Mouse (Mus musculus): ENCODE data around the gene Pop7.
A peak's percentile ranks its signal among the peaks of the same experiment; 100 is the strongest.

GRCm38 (mm10) chr5:137533117-137533827 is 31.0 kb upstream of the Pop7 start, which contains the start of the genes Epo and Gnb2:
- TF ChIP-seq CTCF (IDR thresholded peaks at IDR 0.05), result no peak
- TF ChIP-seq EP300 (IDR thresholded peaks at IDR 0.05), result peak; percentile 77
